Mouse (Mus musculus) kidney, adult 2 months (tissue): Measurements from ENCODE around the gene Ppil4. TPM values are rescaled to one million over a fixed set of nuclear protein-coding genes. Genes with fewer than 3 reads are reported as not detected.

Source experiments
- DNase-seq: peaks from one replicate; pipeline ENCODE4 v3.0.0; 2021
- H3K27ac ChIP-seq: fragments of 200-500 bp; 2 replicates; pipeline ENCODE4 v1.5.1; 2012; ENCODE audit warnings: low read depth, low read length, control low read depth, inconsistent platforms; ENCODE audit not compliant: insufficient read depth
- H3K27me3 ChIP-seq: fragments of 200-500 bp; replicated peaks from 2 replicates; pipeline ENCODE4 v1.6.1; 2012; ENCODE audit warnings: mild to moderate bottlenecking, moderate library complexity, low read length, inconsistent platforms; ENCODE audit not compliant: control insufficient read depth, insufficient read depth
- H3K36me3 ChIP-seq: fragments of 200-500 bp; 2 replicates; pipeline ENCODE4 v1.6.1; 2012; ENCODE audit warnings: mild to moderate bottlenecking, moderate library complexity, low read length, inconsistent platforms; ENCODE audit not compliant: control insufficient read depth, insufficient read depth
- H3K4me1 ChIP-seq: fragments of 200-500 bp; 2 replicates; pipeline ENCODE4 v1.6.1; 2011; ENCODE audit warnings: low read length; ENCODE audit not compliant: control insufficient read depth, insufficient read depth
- H3K4me3 ChIP-seq: fragments of 200-500 bp; 2 replicates; pipeline ENCODE4 v1.5.1; 2011; ENCODE audit warnings: mild to moderate bottlenecking, low read depth, low read length, control low read depth; ENCODE audit not compliant: insufficient read depth
- CTCF ChIP-seq: fragments of 200-500 bp; conservative IDR thresholded peaks from 2 replicates; pipeline ENCODE4 v1.5.1; 2011; ENCODE audit warnings: low read depth, mild to moderate bottlenecking, control low read depth, low read length, moderate library complexity, mixed read lengths; ENCODE audit not compliant: insufficient read depth, insufficient read length
- POLR2A ChIP-seq: fragments of 200-500 bp; IDR thresholded peaks from one replicate; pipeline ENCODE4 v1.6.1; 2011; ENCODE audit warnings: low read depth, low read length, control low read depth
- WGBS: fragments of 180-500 bp; shearing (Covaris S2); methylation state at CpG from one replicate; pipeline ENCODE4 v1.1.7; 2018; 5-methylcytosine and 5-hydroxymethylcytosine counted together
- polyA plus RNA-seq: library from polyadenylated mRNA; depleted of rRNA; stranded (reverse); fragments of >200 nt; gene quantifications from 2 replicates; pipeline ENCODE4 v1.2.3, GENCODE M21; 2012; rRNA removed

Ppil4 gene
- polyA plus RNA-seq, 1 experiment = 6.2 TPM

- WGBS = 77% methylated on average over 8 of the region's 8 CpGs
- no peak overlapping the region for H3K27ac ChIP-seq
Measured at GRCm38 (mm10) chr10:7869746-7870145, 77.1 kb downstream of the Ppil4 start.

GRCm38 (mm10) chr10:7870571-7871315, 78.1 kb downstream of the Ppil4 start:
- DNase-seq = peak; percentile 17
- no peak overlapping the region for H3K27ac ChIP-seq
- no peak overlapping the region for H3K4me3 ChIP-seq
- TF ChIP-seq POLR2A = no peak
- TF ChIP-seq CTCF = peak; percentile 52
- 67% methylated on average over 11 of the region's 11 CpGs for WGBS
- no peaks in the 10 kb centered on the region for H3K36me3 ChIP-seq
- no peaks in the 10 kb centered on the region for H3K4me1 ChIP-seq
- H3K27me3 ChIP-seq = no peaks in the 10 kb centered on the region

More at GRCm38 (mm10) chr10:7869746-7870145, 77.1 kb downstream of the Ppil4 start:
- no peak for TF ChIP-seq POLR2A
- no peak for TF ChIP-seq CTCF
- Histone ChIP-seq H3K4me3 (no peak overlapping the region), H3K36me3 (no peaks in the 10 kb centered on the region), H3K4me1 (no peaks in the 10 kb centered on the region), H3K27me3 (no peaks in the 10 kb centered on the region)
- no peak for DNase-seq

- Histone ChIP-seq H3K27ac (no peak overlapping the region), H3K4me1 (no peaks in the 10 kb centered on the region), H3K36me3 (no peaks in the 10 kb centered on the region), H3K4me3 (no peak overlapping the region), H3K27me3 (no peaks in the 10 kb centered on the region)
- no peak for DNase-seq
- no peak for TF ChIP-seq CTCF
- TF ChIP-seq POLR2A = no peak
- 81% methylated on average over 5 of the region's 5 CpGs for WGBS
Measured at GRCm38 (mm10) chr10:7871381-7872020, 78.8 kb downstream of the Ppil4 start.

Other genes with a start within 250 kb of the Ppil4 start
- 7.7 and 14.1 TPM in 2 replicates for gene Lrp11, start 203.1 kb upstream of the Ppil4 start, polyA plus RNA-seq
- 7.1 and 7.6 TPM in 2 replicates for gene Nup43, start 125.4 kb upstream of the Ppil4 start, polyA plus RNA-seq
- 34.6 and 38.4 TPM in 2 replicates for gene Pcmt1, start 111.8 kb upstream of the Ppil4 start, polyA plus RNA-seq
- 13.8 and 14.5 TPM in 2 replicates for gene Lats1, start 111.7 kb upstream of the Ppil4 start, polyA plus RNA-seq
- gene Katna1, start 66.9 kb upstream of the Ppil4 start, polyA plus RNA-seq = 3.1 and 4.1 TPM in 2 replicates
- 49.0 and 49.8 TPM in 2 replicates for gene Ginm1, start 67 bp upstream of the Ppil4 start, polyA plus RNA-seq
- 0.98 and 1.8 TPM in 2 replicates for gene Zc3h12d, start 39.6 kb downstream of the Ppil4 start, polyA plus RNA-seq
- 35.8 and 44.1 TPM in 2 replicates for gene Tab2, start 163.3 kb downstream of the Ppil4 start, polyA plus RNA-seq